Mouse (Mus musculus) kidney, postnatal 0 days (tissue): ENCODE data around the gene Tgm3. TPM values are rescaled to one million over a fixed set of nuclear protein-coding genes. Genes with fewer than 3 reads are reported as not detected.

Source experiments
- ATAC-seq: fragments of 200-750 bp; cut with Nextera tagmentation; replicated peaks from 2 replicates; pipeline ENCODE4 v1.8.0; 2017; ENCODE audit warnings: low read depth, moderate number of reproducible peaks, moderate TSS enrichment, moderate library complexity; ENCODE audit not compliant: low FRiP score
- DNase-seq: peaks from one replicate; pipeline ENCODE4 v3.0.0-alpha.2; 2016; ENCODE audit warnings: low spot score
- H3K27ac ChIP-seq: fragments of 300-500 bp; sonication (generic); 2 replicates; pipeline ENCODE4 v1.5.1; 2014; ENCODE audit warnings: mild to moderate bottlenecking
- H3K27me3 ChIP-seq: fragments of 300-500 bp; sonication (generic); 2 replicates; pipeline ENCODE4 v1.6.1; 2014; ENCODE audit warnings: low read length, mixed read lengths; ENCODE audit not compliant: insufficient read depth
- H3K36me3 ChIP-seq: fragments of 300-500 bp; sonication (generic); 2 replicates; pipeline ENCODE4 v1.6.1; 2014; ENCODE audit warnings: low read length, mixed read lengths; ENCODE audit not compliant: insufficient read depth
- H3K4me1 ChIP-seq: fragments of 300-500 bp; sonication (generic); replicated peaks from 2 replicates; pipeline ENCODE4 v1.6.1; 2014; ENCODE audit warnings: antibody characterized with exemption, low read length, mixed read lengths; ENCODE audit not compliant: insufficient read depth
- H3K4me2 ChIP-seq: fragments of 300-500 bp; sonication (generic); 2 replicates; pipeline ENCODE4 v1.6.1; 2014; ENCODE audit warnings: mild to moderate bottlenecking, low read length, moderate library complexity, mixed read lengths
- H3K4me3 ChIP-seq: fragments of 300-500 bp; sonication (generic); replicated peaks from 2 replicates; pipeline ENCODE4 v1.5.1; 2014; ENCODE audit warnings: low read depth, low read length
- H3K9ac ChIP-seq: fragments of 300-500 bp; sonication (generic); 2 replicates; pipeline ENCODE4 v1.6.1; 2014; ENCODE audit warnings: low read depth, low read length
- H3K9me3 ChIP-seq: fragments of 300-500 bp; sonication (generic); replicated peaks from 2 replicates; pipeline ENCODE4 v1.6.1; 2016; ENCODE audit warnings: low read length, inconsistent platforms, mixed read lengths
- CTCF ChIP-seq: IDR thresholded peaks from 2 replicates; pipeline ENCODE4 v1.5.1; 2016; ENCODE audit warnings: antibody characterized with exemption, low read depth, mild to moderate bottlenecking, moderate library complexity
- WGBS: fragments of 180-500 bp; shearing (Covaris S2); extraction: QIAGEN DNeasy Blood & Tissue Kit; methylation state at CpG from one replicate; pipeline ENCODE4 v1.1.7; 2014; 5-methylcytosine and 5-hydroxymethylcytosine counted together
- polyA plus RNA-seq: library from polyadenylated mRNA; unstranded; fragments of >200 nt; fragmentation: Nextera tagmentation; extraction: Ambion mirVana; gene quantifications from 2 replicates; pipeline ENCODE4 v1.2.1, GENCODE M21; 2015

Tgm3 gene
- polyA plus RNA-seq, result not detected in 2 replicates

DNA sequence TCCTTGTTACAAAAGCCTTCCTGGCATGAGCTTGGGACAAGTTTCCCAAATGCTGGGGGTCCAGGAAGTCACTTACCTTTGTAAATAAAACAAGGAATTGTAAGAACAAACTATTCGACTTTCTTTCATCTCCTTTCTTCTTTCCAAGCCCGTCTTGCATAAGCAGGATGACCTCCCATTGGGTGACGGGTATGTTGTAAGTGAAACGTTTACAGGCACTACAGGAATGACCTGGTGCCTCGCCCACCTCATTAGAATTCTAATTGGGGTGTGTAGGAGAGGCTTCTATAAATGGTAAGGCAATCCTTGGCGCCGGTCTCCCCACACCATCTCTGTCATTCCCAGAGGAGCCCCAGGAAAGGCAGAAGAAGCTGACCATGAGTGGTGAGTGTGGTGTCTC lies at the start of gene Tgm3:
Gene Tgm3, plus strand, starts transcription at position 324 of the 400 bp plus-strand sequence.
- DNase-seq (no peak), ATAC-seq (no peak)
- no peak within 1 kb of the TSS for H3K4me2 ChIP-seq
- no peaks in the 10 kb centered on the region for H3K27me3 ChIP-seq
- no peak within 1 kb of the TSS for H3K4me3 ChIP-seq
- H3K4me1 ChIP-seq, result no peaks in the 10 kb centered on the region
- H3K9me3 ChIP-seq, result no peaks in the 10 kb centered on the region
- no peak within 1 kb of the TSS for H3K27ac ChIP-seq
- WGBS, result 29% methylated on average over 7 of the region's 7 CpGs
- TF ChIP-seq CTCF, result no peak
- H3K9ac ChIP-seq, result no peak within 1 kb of the TSS
- no peaks in the 10 kb centered on the region for H3K36me3 ChIP-seq

DNA sequence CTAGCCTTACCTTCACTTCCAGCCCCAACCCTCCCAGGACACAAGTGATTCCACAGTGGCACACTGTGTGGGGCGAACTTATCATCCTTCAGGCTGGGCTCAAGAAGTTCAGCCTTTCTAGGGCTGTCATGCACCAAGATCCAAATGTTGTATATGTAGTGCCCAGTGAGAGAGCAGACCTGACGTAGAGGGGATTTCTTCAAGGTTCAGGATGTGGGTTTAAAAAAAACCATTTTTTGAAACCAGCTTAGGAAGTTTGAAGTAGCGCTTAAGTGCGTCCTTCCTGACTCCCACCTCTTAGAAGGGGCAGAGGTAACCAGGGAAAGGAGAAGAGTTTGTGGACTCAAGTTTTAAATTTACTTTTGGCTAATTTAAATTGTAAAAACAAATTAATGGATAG lies 31.5 kb upstream of the Tgm3 start:
- Histone ChIP-seq H3K4me1 (no peaks in the 10 kb centered on the region), H3K9ac (no peak overlapping the region), H3K9me3 (no peaks in the 10 kb centered on the region), H3K4me3 (no peak overlapping the region), H3K27me3 (no peaks in the 10 kb centered on the region), H3K36me3 (no peaks in the 10 kb centered on the region), H3K27ac (no peak overlapping the region), H3K4me2 (no peak overlapping the region)
- 85% methylated on average over 4 of the region's 4 CpGs for WGBS
- ATAC-seq (no peak), DNase-seq (no peak)
- no peak for TF ChIP-seq CTCF

DNA sequence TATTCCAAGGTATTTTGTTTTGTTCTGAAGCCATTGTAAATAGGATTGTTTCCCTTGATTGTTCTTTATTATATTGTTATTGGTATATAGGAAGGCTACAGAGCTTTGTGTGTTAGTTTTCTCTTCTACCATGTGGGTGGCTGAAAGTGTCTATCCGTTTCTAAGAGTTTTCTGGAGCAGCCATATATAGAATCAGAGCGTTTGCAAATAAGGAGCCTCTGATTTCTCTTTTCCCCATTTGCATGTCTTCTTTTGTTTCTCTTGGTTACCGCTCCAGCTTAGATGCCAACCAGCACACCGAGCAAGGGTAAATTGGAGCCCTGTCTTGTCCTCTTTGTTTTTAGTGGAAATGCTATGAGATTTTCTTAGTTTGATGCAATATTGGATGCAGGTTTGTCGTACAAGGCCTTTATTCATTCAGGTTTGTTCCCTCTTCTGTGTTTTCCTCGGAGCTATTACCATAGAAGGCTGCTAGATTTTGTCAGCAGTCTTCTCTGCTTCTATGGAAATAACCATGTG lies 24.6 kb upstream of the Tgm3 start:
- Histone ChIP-seq H3K9me3 (no peaks in the 10 kb centered on the region), H3K4me3 (no peak overlapping the region), H3K4me1 (no peaks in the 10 kb centered on the region), H3K4me2 (no peak overlapping the region), H3K9ac (no peak overlapping the region), H3K27ac (no peak overlapping the region), H3K27me3 (no peaks in the 10 kb centered on the region), H3K36me3 (no peaks in the 10 kb centered on the region)
- ATAC-seq (no peak), DNase-seq (no peak)
- WGBS, result 87% methylated on average over 6 of the region's 6 CpGs
- TF ChIP-seq CTCF, result no peak

DNA sequence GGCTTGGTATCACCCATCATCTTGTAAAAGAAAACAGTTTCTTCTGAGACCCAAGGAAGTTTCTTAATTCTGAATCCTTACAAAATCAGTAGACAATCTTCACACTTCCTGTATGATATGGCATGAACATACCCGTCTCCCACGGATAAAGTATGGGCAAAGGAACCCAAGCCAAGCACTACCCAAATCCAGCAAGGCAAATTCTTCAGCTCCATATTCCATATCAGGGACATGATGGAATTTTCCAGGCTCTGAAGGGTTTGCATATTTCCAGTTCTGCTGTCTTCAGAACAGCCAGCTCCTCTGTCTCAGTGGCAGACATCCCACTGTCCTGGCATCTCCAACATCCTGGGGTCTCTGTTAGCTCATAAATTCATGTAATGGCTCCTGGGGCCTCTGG lies 22.5 kb upstream of the Tgm3 start:
- no peak for DNase-seq
- no peak for TF ChIP-seq CTCF
- H3K4me2 ChIP-seq, result no peak overlapping the region
- no peak for ATAC-seq
- WGBS, result 85% methylated on average over 2 of the region's 2 CpGs
- no peaks in the 10 kb centered on the region for H3K4me1 ChIP-seq
- H3K27me3 ChIP-seq, result no peaks in the 10 kb centered on the region
- H3K4me3 ChIP-seq, result no peak overlapping the region
- no peak overlapping the region for H3K9ac ChIP-seq
- H3K36me3 ChIP-seq, result no peaks in the 10 kb centered on the region
- H3K9me3 ChIP-seq, result no peaks in the 10 kb centered on the region
- no peak overlapping the region for H3K27ac ChIP-seq

DNA sequence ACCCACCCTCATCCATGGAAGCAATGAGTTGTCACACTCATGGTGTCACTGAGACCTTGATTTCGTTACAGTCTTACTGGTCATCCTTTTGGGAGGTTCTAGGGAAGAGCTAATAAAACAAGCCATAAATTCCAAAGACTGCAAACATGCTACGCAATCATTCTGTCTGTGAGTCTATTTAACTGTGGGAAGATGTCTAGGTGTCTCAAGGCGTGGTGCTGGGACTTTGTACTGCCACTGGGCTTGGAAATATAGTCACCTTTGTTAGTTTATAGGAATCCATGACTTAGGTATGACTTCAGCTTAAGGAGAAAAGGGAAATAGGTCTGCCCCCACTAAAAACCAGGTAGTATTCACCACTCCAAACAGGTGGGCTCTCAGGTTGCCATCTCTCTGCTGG lies 17.7 kb upstream of the Tgm3 start:
- no peak for DNase-seq
- Histone ChIP-seq H3K4me3 (no peak overlapping the region), H3K4me1 (no peaks in the 10 kb centered on the region), H3K4me2 (no peak overlapping the region), H3K9me3 (no peaks in the 10 kb centered on the region), H3K27me3 (no peaks in the 10 kb centered on the region), H3K27ac (no peak overlapping the region), H3K36me3 (no peaks in the 10 kb centered on the region), H3K9ac (no peak overlapping the region)
- no peak for TF ChIP-seq CTCF
- WGBS, result 53% methylated on average over 3 of the region's 3 CpGs
- no peak for ATAC-seq

DNA sequence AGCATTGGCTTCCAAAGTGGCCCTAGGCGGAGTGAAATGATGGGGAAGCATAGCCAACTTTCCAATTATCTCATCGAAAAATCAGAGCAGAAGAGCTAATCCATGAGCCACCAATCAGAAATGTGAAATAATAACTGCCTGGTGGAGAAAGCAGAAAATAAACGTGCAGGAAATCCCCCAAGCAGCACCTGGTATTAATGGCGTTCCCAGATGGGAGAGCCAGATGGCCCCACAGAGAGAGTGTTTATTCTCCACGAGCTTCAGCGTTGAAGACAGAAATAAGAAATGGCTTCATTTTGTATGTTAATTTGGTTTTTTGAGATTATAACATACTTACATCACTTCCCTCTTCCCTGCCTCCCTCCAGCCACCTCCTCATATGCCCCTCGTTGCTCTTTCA lies 13.7 kb upstream of the Tgm3 start:
- Histone ChIP-seq H3K4me3 (no peak overlapping the region), H3K36me3 (no peaks in the 10 kb centered on the region), H3K4me2 (no peak overlapping the region), H3K9me3 (no peaks in the 10 kb centered on the region), H3K27ac (no peak overlapping the region), H3K9ac (no peak overlapping the region), H3K4me1 (no peaks in the 10 kb centered on the region), H3K27me3 (no peaks in the 10 kb centered on the region)
- DNase-seq (no peak), ATAC-seq (no peak)
- no peak for TF ChIP-seq CTCF
- WGBS, result 69% methylated on average over 7 of the region's 7 CpGs

DNA sequence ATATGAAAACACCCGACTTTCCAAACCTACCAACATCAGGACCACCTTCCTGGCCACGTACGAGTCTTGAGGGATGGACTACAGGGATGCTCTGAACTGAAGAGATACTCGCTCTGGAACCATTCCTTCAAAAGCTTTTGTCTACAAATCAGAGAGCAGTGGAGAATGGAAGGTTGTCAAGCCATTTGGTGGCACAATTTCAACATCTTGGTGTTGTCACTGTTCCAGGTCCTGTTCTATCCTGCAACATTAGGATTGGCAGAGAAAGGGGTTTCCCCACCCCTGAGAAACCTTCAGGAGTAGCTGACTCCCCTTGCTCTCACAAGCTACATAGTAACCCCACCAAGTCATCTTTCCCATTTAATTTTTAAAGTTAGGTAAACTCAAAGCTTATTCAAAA lies 12.9 kb upstream of the Tgm3 start:
- Histone ChIP-seq H3K4me3 (no peak overlapping the region), H3K36me3 (no peaks in the 10 kb centered on the region), H3K27me3 (no peaks in the 10 kb centered on the region), H3K9me3 (no peaks in the 10 kb centered on the region), H3K4me2 (no peak overlapping the region), H3K9ac (no peak overlapping the region), H3K27ac (no peak overlapping the region), H3K4me1 (no peaks in the 10 kb centered on the region)
- ATAC-seq, result no peak
- DNase-seq, result no peak
- TF ChIP-seq CTCF, result no peak
- WGBS, result 86% methylated on average over 4 of the region's 4 CpGs
